In genomic region chr14:33695362-33695982, GRCm38 (mm10) we compare ENCODE assay signal across 8 mouse cellular contexts.
A peak's percentile ranks its signal among the peaks of the same experiment; 100 is the strongest.
DNase-seq lines count a peak whose midpoint lies in the region; TF ChIP-seq lines count a peak whose summit lies in the region.

No protein-coding gene starts in this region.

- no peak for TF ChIP-seq POLR2A in liver, adult 2 months (IDR thresholded peaks at IDR 0.05; ENCODE audit: extremely low read depth, insufficient read depth, low read length)

- no peak overlapping the region for H3K4me3 ChIP-seq in liver, adult 2 months (ENCODE audit: insufficient read depth, low read depth, low read length)

- no peak overlapping the region for H3K9ac ChIP-seq in liver, adult 2 months (ENCODE audit: low read depth, low read length)

- H3K27ac ChIP-seq in liver, adult 2 months (replicated peaks; ENCODE audit: insufficient read depth, low read depth, low read length), result no peak overlapping the region

- H3K27me3 ChIP-seq in liver, adult 2 months (ENCODE audit: control insufficient read depth, insufficient read depth, low read length), result no peaks in the 10 kb centered on the region

- peak; percentile 42 for DNase-seq in 416B (ENCODE audit: low read depth)
- DNase-seq in adrenal gland, adult 8-10 months, result peak; percentile 34
- DNase-seq in embryo, embryonic 9.5 days (ENCODE audit: extremely low spot score), result peak; percentile 80
- peak; percentile 56 to 67 for DNase-seq in heart, adult 9 months (ENCODE audit: low spot score in 2 of 2)
- DNase-seq in kidney, postnatal 10 days, result peak; percentile 92
- no peak for DNase-seq in liver, adult 2 months (ENCODE audit: extremely low read depth, low read depth, low spot score)
- DNase-seq in ovary, adult 18-20 months (ENCODE audit: low spot score), result peak; percentile 31
- peak; percentile 29 to 60 for DNase-seq in urinary bladder, adult 18-20 months (ENCODE audit: low spot score in 2 of 2)

- 19% methylated on average over 8 of the region's 8 CpGs for WGBS in liver, adult 2 months

- H3K79me2 ChIP-seq in liver, adult 2 months (ENCODE audit: control insufficient read depth, insufficient read depth, low read length), result no peaks in the 10 kb centered on the region

- TF ChIP-seq CTCF in liver, adult 2 months (IDR thresholded peaks at IDR 0.05; ENCODE audit: low read depth, low read length), result peak; percentile 92

- H3K36me3 ChIP-seq in liver, adult 2 months (ENCODE audit: control insufficient read depth, insufficient read depth, low read length), result no peaks in the 10 kb centered on the region

- H3K4me1 ChIP-seq in liver, adult 2 months (ENCODE audit: control insufficient read depth, insufficient read depth, low read length), result no peaks in the 10 kb centered on the region
